Mouse (Mus musculus) retina, postnatal 7 days (tissue): ENCODE results near the gene Cct8l1.

Experiments used
- DNase-seq: peaks from one replicate; pipeline ENCODE4 v3.0.0-alpha.2; 2012; ENCODE audit warnings: low read depth, low spot score

Cct8l1 gene

GRCm38 (mm10) chr5:25515767-25516166, at the start of gene Cct8l1:
Cct8l1 (plus strand) TSS chr5:25516067.
- DNase-seq, result no peak

GRCm38 (mm10) chr5:25472070-25472469, 43.8 kb upstream of the Cct8l1 start:
- DNase-seq, result peak; percentile 19

- DNase-seq, result no peak
Observed at GRCm38 (mm10) chr5:25475789-25476188, 40.1 kb upstream of the Cct8l1 start.

GRCm38 (mm10) chr5:25478863-25479262, 37.0 kb upstream of the Cct8l1 start:
- DNase-seq, result no peak

- no peak for DNase-seq
Observed at GRCm38 (mm10) chr5:25496652-25497051, 19.2 kb upstream of the Cct8l1 start.

GRCm38 (mm10) chr5:25497369-25497719, 18.5 kb upstream of the Cct8l1 start:
- DNase-seq, result no peak

- DNase-seq, result peak; percentile 19
Observed at GRCm38 (mm10) chr5:25497720-25498345, 18.0 kb upstream of the Cct8l1 start.

GRCm38 (mm10) chr5:25498346-25498820, 17.5 kb upstream of the Cct8l1 start, which contains the start of gene Kmt2c:
Kmt2c (minus strand) TSS chr5:25498783.
- DNase-seq, result no peak

- peak; percentile 74 for DNase-seq
Observed at GRCm38 (mm10) chr5:25498821-25499422, 16.9 kb upstream of the Cct8l1 start.

- peak; percentile 96 for DNase-seq
Observed at GRCm38 (mm10) chr5:25499423-25500398, 16.2 kb upstream of the Cct8l1 start.

GRCm38 (mm10) chr5:25500686-25501085, 15.2 kb upstream of the Cct8l1 start:
- no peak for DNase-seq

GRCm38 (mm10) chr5:25506041-25506440, 9.8 kb upstream of the Cct8l1 start:
- no peak for DNase-seq

GRCm38 (mm10) chr5:25516301-25516895, 531 bp downstream of the Cct8l1 start:
- DNase-seq, result no peak

GRCm38 (mm10) chr5:25517550-25517949, 1.7 kb downstream of the Cct8l1 start:
- DNase-seq, result no peak

GRCm38 (mm10) chr5:25519820-25520219, 4.0 kb downstream of the Cct8l1 start:
- no peak for DNase-seq

GRCm38 (mm10) chr5:25521461-25521860, 5.6 kb downstream of the Cct8l1 start:
- DNase-seq, result no peak

GRCm38 (mm10) chr5:25526116-25526515, 10.2 kb downstream of the Cct8l1 start:
- DNase-seq, result no peak

- DNase-seq, result no peak
Observed at GRCm38 (mm10) chr5:25526926-25527325, 11.1 kb downstream of the Cct8l1 start.

- DNase-seq, result no peak
Observed at GRCm38 (mm10) chr5:25527971-25528370, 12.1 kb downstream of the Cct8l1 start.

- DNase-seq, result no peak
Observed at GRCm38 (mm10) chr5:25528851-25529528, 13.1 kb downstream of the Cct8l1 start.
